Mouse (Mus musculus): ENCODE measurements around the gene Arl6ip5.

DNA sequence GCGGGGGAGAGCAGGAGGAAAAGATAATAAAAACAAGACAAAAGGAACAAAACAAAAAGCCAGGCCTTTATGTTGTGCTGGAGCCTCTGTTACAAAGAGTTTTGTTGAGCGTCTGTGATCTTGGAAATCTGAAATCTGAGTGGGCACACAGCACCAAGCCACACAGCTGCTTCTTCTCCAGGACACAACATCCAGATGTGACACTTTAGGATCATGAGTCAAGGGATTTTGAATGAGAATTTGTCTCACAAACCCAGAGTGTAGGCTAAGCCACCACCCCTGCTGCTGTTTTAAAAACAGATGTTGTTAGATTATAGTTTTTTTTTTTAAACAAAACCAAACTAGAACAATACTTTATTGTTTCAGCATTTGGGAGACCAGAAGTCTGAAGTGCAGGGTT is 61.9 kb downstream of the Arl6ip5 start:
- TF ChIP-seq FLI1 (IDR thresholded peaks at IDR 0.05; ENCODE audit: low read length) (no peak), GATA1 (IDR thresholded peaks at IDR 0.05; ENCODE audit: borderline replicate concordance, low read length) (no peak)
